Mouse (Mus musculus) megakaryocyte progenitor cell, adult 5-6 weeks (primary cell): ENCODE data around the gene C3. TPM values are rescaled to one million over a fixed set of nuclear protein-coding genes. Genes with fewer than 3 reads are reported as not detected.

Experiments used
- ATAC-seq: replicated peaks from 2 replicates; pipeline ENCODE4 v1.8.0; 2016; ENCODE audit warnings: mild to moderate bottlenecking, moderate TSS enrichment, inconsistent platforms; ENCODE audit not compliant: poor library complexity
- total RNA-seq, 2 experiments: library from RNA; stranded (forward) in 1 of 2; stranded (reverse) in 1 of 2; fragments of 157-497, 149-512 nt in 1 of 2; fragments of 200-1000 nt in 1 of 2; gene quantifications; 2 replicates each; pipeline versions ENCODE4 v1.2.3 to v1.2.4; 2015 to 2017

Gene C3
- total RNA-seq (2015) (164 and 202 TPM in 2 replicates), total RNA-seq (2017) (211 and 263 TPM in 2 replicates)

DNA sequence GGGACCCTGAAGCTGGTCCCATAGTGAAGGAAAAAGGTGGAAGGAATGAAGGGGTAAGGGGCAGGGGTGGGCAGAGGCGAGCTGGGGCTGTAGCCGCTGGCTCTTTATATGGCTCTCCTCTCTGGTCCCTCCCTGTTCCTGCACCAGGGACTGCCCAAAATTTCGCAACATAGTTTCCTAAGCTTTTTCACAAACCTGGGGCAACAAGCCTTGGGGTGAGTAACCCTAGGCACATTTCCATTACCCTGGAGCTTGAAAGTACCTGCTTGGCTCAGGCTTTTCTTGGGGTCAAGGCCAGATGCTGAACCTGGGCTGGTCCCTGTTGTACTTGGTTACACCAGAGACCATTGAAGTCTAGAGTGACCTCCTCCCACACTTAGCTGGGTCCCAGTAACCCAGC lies at the start of gene C3:
C3 (minus strand) TSS at position 123 of the 400 bp plus-strand sequence.
- peak; percentile 67 for ATAC-seq

GRCm38 (mm10) chr17:57276634-57277121 lies 48.7 kb upstream of the C3 start:
- peak; percentile 51 for ATAC-seq

DNA sequence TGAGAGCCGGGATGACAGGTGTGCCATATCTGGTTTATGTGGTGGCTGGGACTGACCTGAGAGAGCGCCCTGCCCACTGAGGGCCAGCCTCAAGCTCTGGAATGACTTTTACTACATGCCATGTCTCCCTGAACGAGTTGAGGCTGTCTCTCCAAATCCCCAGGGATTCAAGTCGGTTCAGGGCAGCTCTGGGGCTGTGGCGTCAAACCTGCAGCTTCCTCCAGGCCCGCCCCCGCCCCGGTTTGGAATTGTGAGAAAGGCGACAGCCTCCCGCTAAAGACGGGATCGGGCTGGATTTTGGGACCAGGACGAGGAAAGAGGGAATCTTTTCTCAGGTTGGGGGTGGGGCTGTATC lies 48.0 kb upstream of the C3 start:
- ATAC-seq, result no peak

DNA sequence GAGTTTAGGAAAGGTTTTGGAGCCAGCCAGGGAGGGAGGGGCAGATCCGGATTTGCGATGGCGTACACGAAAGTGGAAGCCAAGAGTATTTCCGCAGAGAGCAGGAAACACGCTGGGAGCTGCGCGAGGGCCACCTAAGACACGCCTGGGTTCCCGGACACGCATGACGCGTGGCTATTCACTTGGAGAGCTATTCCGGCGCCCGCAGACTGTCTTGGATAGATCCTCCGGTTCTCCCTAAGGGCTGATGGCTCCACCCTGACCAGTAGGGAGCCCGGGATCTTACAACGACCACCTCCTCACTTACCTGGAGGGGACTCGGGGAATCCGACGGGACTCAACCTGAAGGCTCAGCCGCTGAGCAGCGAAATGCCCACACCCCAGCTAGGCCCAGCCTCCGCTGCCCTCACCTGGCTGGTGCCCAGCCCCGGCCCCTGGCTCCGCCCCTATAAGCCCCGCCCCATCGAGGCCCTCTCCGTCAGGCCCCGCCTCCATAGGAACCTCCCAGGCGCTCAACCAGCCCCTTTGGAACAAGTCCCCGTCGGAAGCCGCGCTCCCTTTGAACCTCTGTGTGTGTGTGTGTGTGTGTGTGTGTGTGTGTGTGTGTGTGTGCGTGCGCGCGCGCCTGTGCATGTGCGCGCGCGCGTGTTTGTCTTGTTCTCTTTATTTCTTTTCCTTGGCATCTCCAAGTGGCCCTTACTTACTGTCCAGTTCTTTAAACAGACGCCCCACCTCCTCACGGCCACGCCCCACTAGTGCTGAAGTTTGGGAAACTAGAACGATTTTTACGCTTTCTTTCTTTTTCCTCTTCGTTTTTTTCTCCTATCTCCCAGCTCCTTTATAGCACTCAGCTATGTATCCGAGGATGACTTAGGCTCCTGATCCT lies 47.4 kb upstream of the C3 start:
- peak; percentile 59 for ATAC-seq

DNA sequence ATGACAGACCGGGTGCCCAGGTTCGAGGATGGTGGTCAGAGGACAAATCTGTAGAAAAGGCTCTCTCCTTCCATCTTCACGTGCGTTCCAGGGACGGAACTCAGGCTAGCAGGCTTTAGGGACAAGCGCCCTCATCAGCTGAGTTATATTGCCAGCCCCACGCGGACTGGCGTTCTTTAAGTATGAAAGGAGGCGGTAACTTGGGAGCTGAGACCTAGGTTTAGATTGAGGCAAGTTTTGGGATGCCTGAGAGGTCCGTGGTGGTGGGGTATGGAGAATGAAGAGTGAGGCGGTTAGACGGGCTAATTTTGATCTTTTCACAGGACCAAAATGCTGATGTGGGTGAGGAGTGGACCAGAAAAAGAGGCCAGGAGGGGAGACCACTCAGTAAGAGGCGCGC lies 46.8 kb upstream of the C3 start:
- ATAC-seq, result no peak

- no peak for ATAC-seq
Measured at GRCm38 (mm10) chr17:57273846-57274245, 45.9 kb upstream of the C3 start.

DNA sequence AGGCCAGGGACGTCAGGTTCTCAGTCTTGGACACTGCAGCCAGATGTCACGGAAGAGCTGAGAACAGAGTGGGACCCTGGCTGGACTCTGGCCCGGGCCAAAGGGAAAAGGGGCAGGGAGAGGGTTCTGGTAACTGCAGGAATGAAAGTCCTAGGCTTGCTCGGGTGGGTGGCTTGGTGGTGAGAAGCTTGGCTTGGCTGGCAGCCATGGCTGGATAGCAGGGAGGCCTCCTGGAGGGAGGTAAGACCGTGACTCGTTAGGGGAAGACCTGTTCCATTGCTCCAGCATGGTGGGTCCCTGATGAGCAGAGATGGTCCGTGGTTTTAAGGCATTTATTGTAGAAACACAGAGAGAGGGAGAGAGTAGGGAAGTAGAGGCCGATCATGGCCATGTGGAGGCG lies 43.4 kb upstream of the C3 start:
- ATAC-seq, result no peak

- no peak for ATAC-seq
Measured at GRCm38 (mm10) chr17:57267556-57268126, 39.7 kb upstream of the C3 start.

GRCm38 (mm10) chr17:57264972-57265945 lies 37.3 kb upstream of the C3 start:
- peak; percentile 91 for ATAC-seq

GRCm38 (mm10) chr17:57264164-57264563 lies 36.2 kb upstream of the C3 start:
- peak; percentile 79 for ATAC-seq

- no peak for ATAC-seq
Measured at GRCm38 (mm10) chr17:57262901-57263550, 35.1 kb upstream of the C3 start.

GRCm38 (mm10) chr17:57261796-57262195 lies 33.9 kb upstream of the C3 start:
- no peak for ATAC-seq

DNA sequence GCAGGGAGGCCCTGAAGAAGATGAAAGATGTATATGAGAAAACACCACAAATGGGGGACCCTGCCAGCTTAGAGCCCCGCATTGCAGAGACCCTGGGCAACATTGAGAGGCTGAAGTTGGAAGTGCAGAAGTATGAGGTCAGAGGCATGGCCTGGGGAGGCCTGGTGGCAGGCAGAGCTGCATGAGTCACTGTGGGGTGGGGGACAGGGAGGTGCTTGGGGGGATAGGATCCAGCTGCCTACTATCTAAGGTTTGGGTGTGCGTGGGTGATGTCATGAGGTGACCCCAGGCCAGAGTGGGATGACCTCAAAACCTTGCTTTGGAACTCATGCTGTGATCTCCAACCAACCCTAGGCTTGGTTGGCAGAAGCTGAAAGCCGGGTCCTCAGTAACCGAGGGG lies 33.4 kb upstream of the C3 start:
- ATAC-seq, result no peak

GRCm38 (mm10) chr17:57260351-57260750 lies 32.4 kb upstream of the C3 start:
- ATAC-seq, result no peak

DNA sequence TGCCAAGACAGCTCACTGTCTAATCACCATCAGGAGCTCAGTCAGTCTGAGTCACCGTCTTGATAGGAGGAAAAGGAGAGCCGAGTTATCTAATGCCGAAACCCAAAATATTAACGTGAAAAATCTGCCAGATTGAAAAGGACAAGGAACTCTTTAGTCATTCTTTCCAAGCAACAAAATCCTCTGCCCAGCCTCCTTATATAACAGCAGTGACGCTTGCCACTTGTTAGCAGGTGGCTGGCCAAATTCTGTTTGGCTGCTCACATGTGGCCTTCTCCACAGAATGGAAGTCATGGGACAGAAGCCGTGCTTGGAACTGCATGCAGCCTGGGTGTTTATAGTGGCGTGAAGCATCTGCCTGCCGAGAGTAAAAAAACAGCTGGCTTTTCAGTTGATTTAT lies 31.8 kb upstream of the C3 start:
- ATAC-seq, result no peak

DNA sequence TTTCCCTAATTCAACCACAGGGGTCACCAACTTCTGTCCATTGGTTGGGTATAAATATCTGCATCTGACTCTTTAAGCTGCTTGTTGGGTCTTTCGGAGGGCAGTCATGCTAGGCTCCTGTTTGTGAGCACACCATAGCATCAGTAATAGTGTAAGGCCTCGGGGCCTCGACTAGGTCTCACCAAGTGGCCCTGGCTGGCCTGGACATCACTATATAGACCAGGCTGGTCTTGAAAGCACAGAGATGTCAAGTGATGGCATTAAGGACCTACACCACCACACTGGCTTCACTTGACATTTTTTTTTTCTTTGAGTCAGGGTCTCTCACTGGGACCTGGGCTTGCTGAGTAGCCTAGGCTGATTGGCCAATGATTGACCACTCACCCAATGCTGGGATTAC lies 30.3 kb upstream of the C3 start:
- ATAC-seq, result no peak

GRCm38 (mm10) chr17:57256921-57257485 lies 29.1 kb upstream of the C3 start:
- no peak for ATAC-seq

DNA sequence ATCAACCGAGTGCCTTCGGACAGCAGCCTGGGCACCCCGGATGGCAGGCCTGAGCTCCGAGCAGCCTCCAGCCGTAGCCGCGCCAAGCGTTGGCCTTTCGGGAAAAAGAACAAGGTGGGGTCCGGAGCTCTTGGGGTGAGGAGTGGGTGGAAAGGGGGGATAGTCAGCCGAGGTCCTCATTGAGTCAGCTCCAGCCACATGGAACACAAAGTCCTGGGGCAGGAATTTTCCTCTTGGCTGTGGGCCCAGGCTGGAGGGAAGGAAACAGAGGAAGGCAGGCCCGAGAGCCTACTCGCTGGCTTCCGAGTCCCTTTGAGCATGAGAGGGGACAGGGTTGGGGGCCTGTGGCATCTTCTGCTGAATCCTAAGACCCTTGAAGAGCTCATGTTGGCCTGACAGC lies 27.4 kb upstream of the C3 start:
- ATAC-seq, result no peak

DNA sequence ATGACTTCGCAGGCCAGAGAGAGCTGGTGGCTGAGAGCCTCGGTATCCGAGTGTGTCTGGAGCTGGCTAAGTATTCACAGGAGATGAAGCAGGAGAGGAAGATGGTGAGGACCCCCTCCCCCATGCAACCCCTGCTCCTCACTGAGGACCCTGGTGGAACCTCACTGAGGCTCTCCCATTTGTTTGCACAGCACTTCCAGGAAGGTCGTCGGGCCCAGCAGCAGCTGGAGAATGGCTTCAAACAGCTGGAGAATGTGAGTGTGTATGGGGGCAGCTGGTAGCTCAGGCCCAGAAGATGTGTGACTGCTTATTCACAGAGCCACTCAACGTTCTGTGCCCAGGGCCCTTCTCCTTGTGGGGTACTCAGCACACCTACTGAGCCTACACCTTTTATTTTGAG lies 25.4 kb upstream of the C3 start:
- ATAC-seq, result no peak

- ATAC-seq, result no peak
Measured at GRCm38 (mm10) chr17:57251431-57251830, 23.5 kb upstream of the C3 start.
